Mouse (Mus musculus) bone marrow, adult 2 months (tissue): Measurements from ENCODE around the gene Cped1.

Experiments
- CTCF ChIP-seq: fragments of 200-500 bp; IDR thresholded peaks from 2 replicates; pipeline ENCODE4 v1.5.1; 2011; ENCODE audit warnings: low read length, control low read depth; ENCODE audit not compliant: control insufficient read depth, insufficient read depth
- POLR2A ChIP-seq: fragments of 200-500 bp; IDR thresholded peaks from 2 replicates; pipeline ENCODE4 v1.6.1; 2011; ENCODE audit warnings: low read depth, mild to moderate bottlenecking, control low read depth, low read length, borderline replicate concordance; ENCODE audit not compliant: control insufficient read depth

DNA sequence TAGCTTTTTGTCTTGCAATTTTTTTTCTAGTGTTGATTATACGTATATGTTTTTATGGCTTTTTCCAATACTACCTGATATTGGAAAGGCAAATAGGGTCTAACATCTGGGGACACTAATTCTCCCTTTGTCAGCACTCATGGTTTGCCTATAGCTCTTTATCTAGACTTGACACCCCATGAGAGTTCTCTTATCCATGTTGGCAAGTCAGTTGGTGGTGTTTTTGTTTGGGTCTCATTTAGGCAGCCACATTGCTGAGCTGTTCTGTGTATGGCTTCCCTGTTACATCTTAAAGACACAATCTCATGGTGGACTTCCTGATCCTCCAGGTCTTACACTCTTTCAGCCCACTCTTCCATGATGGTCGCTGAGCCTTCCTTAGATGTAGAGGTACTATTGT is 42.1 kb downstream of the Cped1 start:
- TF ChIP-seq POLR2A (no peak), CTCF (no peak)
